Mouse (Mus musculus): Measurements from ENCODE around the gene Smdt1. TPM values are rescaled to one million over a fixed set of nuclear protein-coding genes. Genes with fewer than 3 reads are reported as not detected.
"Not testable (repeated sequence)": the region's sequence is repeated elsewhere in the genome, so short reads cannot be mapped to it uniquely, and the experiment has no call there.

Smdt1 gene
- polyA plus RNA-seq, 1 experiment from 2014 or later, result 214 TPM

DNA sequence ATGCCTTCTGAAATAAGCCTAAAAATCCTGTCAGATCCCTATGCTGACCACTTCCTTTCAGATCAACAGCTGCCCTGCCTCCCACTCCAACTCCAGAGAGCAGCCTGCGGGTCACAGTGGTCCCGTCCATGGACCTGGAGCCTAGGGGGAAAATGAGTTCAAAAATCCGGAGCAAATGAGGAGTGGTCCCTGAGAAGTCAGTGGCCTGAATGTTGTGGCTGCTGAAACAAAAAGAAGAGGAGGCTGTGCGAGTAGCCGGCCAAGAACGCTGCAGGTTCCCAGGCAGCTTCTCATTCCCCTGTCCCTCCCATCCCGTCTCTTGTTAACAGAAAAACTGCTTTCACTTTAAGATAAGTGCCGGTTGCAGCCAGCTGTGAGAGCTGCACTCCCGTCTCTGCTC lies 25.8 kb downstream of the Smdt1 start:
- H3K27ac ChIP-seq (replicated peaks; ENCODE audit: low read depth, low read length); ATAC-seq (replicated peaks; ENCODE audit: insufficient number of reproducible peaks, low FRiP score, low TSS enrichment, low read depth); H3K4me3 ChIP-seq (ENCODE audit: low read depth, low read length); H3K4me2 ChIP-seq (ENCODE audit: low read depth, low read length); H3K9me3 ChIP-seq (replicated peaks; ENCODE audit: control insufficient read depth, low read length); H3K36me3 ChIP-seq (replicated peaks; ENCODE audit: control insufficient read depth, insufficient read depth, low read depth, low read length); H3K4me1 ChIP-seq (ENCODE audit: control insufficient read depth, insufficient read depth, low read length); H3K27me3 ChIP-seq (ENCODE audit: control insufficient read depth, insufficient read depth, low read length); H3K9ac ChIP-seq (replicated peaks; ENCODE audit: low read length); DNase-seq (ENCODE audit: low spot score): not testable (repeated sequence)
- WGBS, result 13% methylated on average over 5 of the region's 9 CpGs

DNA sequence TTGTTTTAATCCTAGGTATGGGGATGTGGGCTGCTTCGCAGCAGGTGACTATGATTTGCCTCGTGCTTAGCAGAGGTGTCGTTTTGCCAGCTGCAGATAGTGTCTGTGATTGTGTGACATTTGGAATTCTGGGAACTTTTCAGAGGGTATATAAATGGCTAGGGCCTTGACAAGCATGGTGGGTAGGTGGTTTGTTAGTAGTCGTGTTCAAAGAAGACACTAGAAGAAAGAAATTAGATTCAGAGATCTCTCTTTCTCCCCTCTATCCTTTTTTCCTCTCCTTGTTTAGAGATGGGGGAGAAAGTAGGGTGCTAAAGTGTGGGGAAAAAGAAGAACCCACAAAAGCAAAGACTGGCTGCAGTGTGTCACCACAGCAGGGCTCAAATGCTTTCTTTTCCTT lies 29.4 kb downstream of the Smdt1 start:
- H3K4me3 ChIP-seq (ENCODE audit: low read depth, low read length), result no peak overlapping the region
- 83% methylated on average over 4 of the region's 4 CpGs for WGBS
- no peaks in the 10 kb centered on the region for H3K27me3 ChIP-seq (ENCODE audit: control insufficient read depth, insufficient read depth, low read length)
- H3K9ac ChIP-seq (replicated peaks; ENCODE audit: low read length), result no peak overlapping the region
- H3K4me2 ChIP-seq (ENCODE audit: low read depth, low read length), result no peak overlapping the region
- no peak overlapping the region for H3K27ac ChIP-seq (replicated peaks; ENCODE audit: low read depth, low read length)
- ATAC-seq (replicated peaks; ENCODE audit: insufficient number of reproducible peaks, low FRiP score, low TSS enrichment, low read depth) (no peak), DNase-seq (ENCODE audit: low spot score) (no peak)
- no peaks in the 10 kb centered on the region for H3K9me3 ChIP-seq (replicated peaks; ENCODE audit: control insufficient read depth, low read length)
- no peaks in the 10 kb centered on the region for H3K4me1 ChIP-seq (ENCODE audit: control insufficient read depth, insufficient read depth, low read length)
- H3K36me3 ChIP-seq (replicated peaks; ENCODE audit: control insufficient read depth, insufficient read depth, low read depth, low read length), result no peaks in the 10 kb centered on the region

DNA sequence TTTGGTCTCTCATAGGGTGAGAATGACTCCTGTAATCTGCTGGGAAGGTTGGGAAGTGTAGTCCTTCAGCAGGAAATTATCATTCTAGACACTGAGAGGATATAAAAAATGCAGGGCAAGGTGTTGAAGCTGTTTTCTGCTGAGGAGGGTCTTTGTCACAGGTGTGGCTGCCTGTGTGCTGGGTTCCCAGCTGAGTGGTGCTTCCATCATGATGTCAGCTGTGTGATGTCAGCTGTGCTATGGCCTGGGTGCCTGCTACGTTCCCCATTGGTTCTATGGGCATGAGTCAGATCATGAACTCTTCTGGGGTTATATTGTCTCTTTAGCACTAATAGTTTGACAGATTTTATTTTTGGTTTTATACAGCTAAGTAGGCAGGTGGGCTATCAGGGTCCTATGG lies 30.1 kb downstream of the Smdt1 start:
- DNase-seq (ENCODE audit: low spot score) (no peak), ATAC-seq (replicated peaks; ENCODE audit: insufficient number of reproducible peaks, low FRiP score, low TSS enrichment, low read depth) (no peak)
- WGBS, result 100% methylated on average over 1 of the region's 1 CpGs
- no peaks in the 10 kb centered on the region for H3K9me3 ChIP-seq (replicated peaks; ENCODE audit: control insufficient read depth, low read length)
- H3K36me3 ChIP-seq (replicated peaks; ENCODE audit: control insufficient read depth, insufficient read depth, low read depth, low read length), result no peaks in the 10 kb centered on the region
- no peaks in the 10 kb centered on the region for H3K27me3 ChIP-seq (ENCODE audit: control insufficient read depth, insufficient read depth, low read length)
- H3K4me3 ChIP-seq (ENCODE audit: low read depth, low read length), result no peak overlapping the region
- H3K27ac ChIP-seq (replicated peaks; ENCODE audit: low read depth, low read length), result no peak overlapping the region
- no peaks in the 10 kb centered on the region for H3K4me1 ChIP-seq (ENCODE audit: control insufficient read depth, insufficient read depth, low read length)
- no peak overlapping the region for H3K4me2 ChIP-seq (ENCODE audit: low read depth, low read length)
- H3K9ac ChIP-seq (replicated peaks; ENCODE audit: low read length), result no peak overlapping the region

DNA sequence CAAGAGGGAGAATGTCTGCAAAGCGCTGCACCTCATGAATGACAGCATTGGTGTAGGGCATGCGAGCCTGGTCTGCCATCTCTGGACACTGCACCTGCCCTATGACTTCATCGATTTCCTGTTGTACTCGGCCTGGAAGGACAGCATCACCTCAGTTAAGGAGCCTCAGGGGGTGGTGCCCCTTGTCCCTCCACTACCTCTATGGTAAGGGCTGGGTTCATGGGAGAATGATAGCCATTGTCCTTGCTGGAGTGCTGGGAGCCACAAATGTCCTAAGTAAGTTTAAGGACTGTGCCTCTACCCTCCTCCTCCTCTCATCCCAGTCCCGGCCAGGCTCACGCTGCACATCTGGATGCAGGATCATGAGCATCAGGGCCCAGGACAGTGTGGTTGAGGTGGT lies 33.7 kb downstream of the Smdt1 start:
- no peak for ATAC-seq (replicated peaks; ENCODE audit: insufficient number of reproducible peaks, low FRiP score, low TSS enrichment, low read depth)
- Histone ChIP-seq H3K4me3 (ENCODE audit: low read depth, low read length) (no peak overlapping the region), H3K4me2 (ENCODE audit: low read depth, low read length) (no peak overlapping the region), H3K27me3 (ENCODE audit: control insufficient read depth, insufficient read depth, low read length) (no peaks in the 10 kb centered on the region), H3K9ac (replicated peaks; ENCODE audit: low read length) (no peak overlapping the region), H3K36me3 (replicated peaks; ENCODE audit: control insufficient read depth, insufficient read depth, low read depth, low read length) (no peaks in the 10 kb centered on the region), H3K4me1 (ENCODE audit: control insufficient read depth, insufficient read depth, low read length) (no peaks in the 10 kb centered on the region), H3K27ac (replicated peaks; ENCODE audit: low read depth, low read length) (no peak overlapping the region), H3K9me3 (replicated peaks; ENCODE audit: control insufficient read depth, low read length) (no peaks in the 10 kb centered on the region)
- no peak for DNase-seq (ENCODE audit: low spot score)
- WGBS, result 88% methylated on average over 6 of the region's 6 CpGs

- H3K36me3 ChIP-seq (replicated peaks; ENCODE audit: control insufficient read depth, insufficient read depth, low read depth, low read length), result no peaks in the 10 kb centered on the region
- no peak overlapping the region for H3K9ac ChIP-seq (replicated peaks; ENCODE audit: low read length)
- no peak overlapping the region for H3K27ac ChIP-seq (replicated peaks; ENCODE audit: low read depth, low read length)
- H3K4me1 ChIP-seq (ENCODE audit: control insufficient read depth, insufficient read depth, low read length), result no peaks in the 10 kb centered on the region
- no peaks in the 10 kb centered on the region for H3K27me3 ChIP-seq (ENCODE audit: control insufficient read depth, insufficient read depth, low read length)
- H3K9me3 ChIP-seq (replicated peaks; ENCODE audit: control insufficient read depth, low read length), result no peaks in the 10 kb centered on the region
- H3K4me3 ChIP-seq (ENCODE audit: low read depth, low read length), result no peak overlapping the region
- WGBS, result 89% methylated on average over 5 of the region's 5 CpGs
- DNase-seq (ENCODE audit: low spot score) (no peak), ATAC-seq (replicated peaks; ENCODE audit: insufficient number of reproducible peaks, low FRiP score, low TSS enrichment, low read depth) (no peak)
- H3K4me2 ChIP-seq (ENCODE audit: low read depth, low read length), result no peak overlapping the region
Observed at GRCm38 (mm10) chr15:82372991-82373390, 34.2 kb downstream of the Smdt1 start.

DNA sequence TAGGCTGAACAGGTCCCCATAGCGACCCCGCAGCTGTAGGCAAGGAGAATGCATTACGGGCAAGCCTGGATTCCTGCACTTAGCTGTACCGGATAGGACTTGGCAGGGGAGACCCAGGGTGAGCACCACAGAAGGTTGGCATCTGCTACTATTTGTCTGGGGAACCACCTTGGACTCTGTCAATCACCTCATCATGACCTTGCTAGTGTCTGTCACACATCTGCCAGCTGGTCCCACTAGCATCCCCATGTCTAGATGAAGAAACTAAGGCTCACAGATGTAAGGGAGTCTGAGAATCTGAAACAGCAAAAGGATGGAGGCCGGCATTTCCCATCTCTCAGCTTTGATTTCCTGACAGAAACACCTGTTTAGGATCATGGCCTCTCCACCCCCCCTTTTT lies 35.7 kb downstream of the Smdt1 start:
- Histone ChIP-seq H3K9me3 (replicated peaks; ENCODE audit: control insufficient read depth, low read length) (no peaks in the 10 kb centered on the region), H3K4me2 (ENCODE audit: low read depth, low read length) (no peak overlapping the region), H3K27me3 (ENCODE audit: control insufficient read depth, insufficient read depth, low read length) (no peaks in the 10 kb centered on the region), H3K27ac (replicated peaks; ENCODE audit: low read depth, low read length) (no peak overlapping the region), H3K4me1 (ENCODE audit: control insufficient read depth, insufficient read depth, low read length) (no peaks in the 10 kb centered on the region), H3K4me3 (ENCODE audit: low read depth, low read length) (no peak overlapping the region), H3K36me3 (replicated peaks; ENCODE audit: control insufficient read depth, insufficient read depth, low read depth, low read length) (no peaks in the 10 kb centered on the region), H3K9ac (replicated peaks; ENCODE audit: low read length) (no peak overlapping the region)
- 85% methylated on average over 5 of the region's 5 CpGs for WGBS
- DNase-seq (ENCODE audit: low spot score), result no peak
- no peak for ATAC-seq (replicated peaks; ENCODE audit: insufficient number of reproducible peaks, low FRiP score, low TSS enrichment, low read depth)

DNA sequence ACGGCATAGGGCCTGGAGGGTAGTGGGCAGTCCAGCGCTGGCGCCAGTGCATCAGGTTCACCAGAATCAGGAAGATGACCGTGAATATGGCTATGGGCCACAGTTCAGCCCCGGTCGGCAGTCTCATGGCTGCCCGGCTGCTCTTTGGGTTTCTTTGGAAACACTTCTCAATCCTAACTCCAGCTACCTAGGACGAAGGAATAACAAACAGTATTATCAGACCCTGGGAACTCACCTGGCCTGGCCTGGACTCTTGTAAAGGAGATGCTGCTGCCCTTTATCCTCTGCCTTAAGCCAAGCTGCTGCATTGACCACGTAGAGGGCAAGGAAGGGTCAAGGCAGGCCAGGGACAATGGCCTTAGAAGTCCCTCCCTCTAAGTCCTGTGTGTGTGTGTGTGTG lies 37.1 kb downstream of the Smdt1 start:
- Histone ChIP-seq H3K4me2 (ENCODE audit: low read depth, low read length) (no peak overlapping the region), H3K9me3 (replicated peaks; ENCODE audit: control insufficient read depth, low read length) (no peaks in the 10 kb centered on the region), H3K27ac (replicated peaks; ENCODE audit: low read depth, low read length) (no peak overlapping the region), H3K36me3 (replicated peaks; ENCODE audit: control insufficient read depth, insufficient read depth, low read depth, low read length) (no peaks in the 10 kb centered on the region), H3K9ac (replicated peaks; ENCODE audit: low read length) (no peak overlapping the region), H3K4me3 (ENCODE audit: low read depth, low read length) (no peak overlapping the region), H3K4me1 (ENCODE audit: control insufficient read depth, insufficient read depth, low read length) (no peaks in the 10 kb centered on the region), H3K27me3 (ENCODE audit: control insufficient read depth, insufficient read depth, low read length) (no peaks in the 10 kb centered on the region)
- no peak for ATAC-seq (replicated peaks; ENCODE audit: insufficient number of reproducible peaks, low FRiP score, low TSS enrichment, low read depth)
- no peak for DNase-seq (ENCODE audit: low spot score)
- 83% methylated on average over 9 of the region's 9 CpGs for WGBS

- no peaks in the 10 kb centered on the region for H3K4me1 ChIP-seq (ENCODE audit: control insufficient read depth, insufficient read depth, low read length)
- ATAC-seq (replicated peaks; ENCODE audit: insufficient number of reproducible peaks, low FRiP score, low TSS enrichment, low read depth) (no peak), DNase-seq (ENCODE audit: low spot score) (no peak)
- WGBS, result 65% methylated on average over 17 of the region's 17 CpGs
- H3K36me3 ChIP-seq (replicated peaks; ENCODE audit: control insufficient read depth, insufficient read depth, low read depth, low read length), result no peaks in the 10 kb centered on the region
- H3K4me3 ChIP-seq (ENCODE audit: low read depth, low read length), result no peak overlapping the region
- H3K9ac ChIP-seq (replicated peaks; ENCODE audit: low read length), result no peak overlapping the region
- H3K27me3 ChIP-seq (ENCODE audit: control insufficient read depth, insufficient read depth, low read length), result no peaks in the 10 kb centered on the region
- H3K4me2 ChIP-seq (ENCODE audit: low read depth, low read length), result no peak overlapping the region
- H3K27ac ChIP-seq (replicated peaks; ENCODE audit: low read depth, low read length), result no peak overlapping the region
- H3K9me3 ChIP-seq (replicated peaks; ENCODE audit: control insufficient read depth, low read length), result no peaks in the 10 kb centered on the region
Observed at GRCm38 (mm10) chr15:82376393-82377138, 37.8 kb downstream of the Smdt1 start.
